Comparison of ENCODE assay signal across 15 mouse cellular contexts in genomic region chr16:89950754-89951153, GRCm38 (mm10).
DNase-seq lines count a peak whose midpoint lies in the region; ATAC-seq and TF ChIP-seq lines count a peak whose summit lies in the region.
"Had no signal": no experiment of that assay in that cellular context is flagged by ENCODE, and none has a peak within 500 bp of the region (broad histone marks: within the 10 kb centered on the region; RNA-seq: fewer than 3 reads in every experiment).

No protein-coding gene starts in this region.

- no peak for TF ChIP-seq CTCF in hindbrain, postnatal 0 days (IDR thresholded peaks at IDR 0.05; ENCODE audit: low read depth)

- H3K9ac ChIP-seq in forebrain, embryonic 13.5 days = no peak overlapping the region
- no peak overlapping the region for H3K9ac ChIP-seq in forebrain, embryonic 15.5 days (replicated peaks)
- no peak overlapping the region for H3K9ac ChIP-seq in midbrain, embryonic 15.5 days
- H3K9ac ChIP-seq in midbrain, embryonic 14.5 days (replicated peaks; ENCODE audit: low read length) = no peak overlapping the region
- H3K9ac ChIP-seq in hindbrain, postnatal 0 days (replicated peaks; ENCODE audit: low read length) = no peak overlapping the region
- H3K9ac ChIP-seq: embryonic facial prominence, embryonic 13.5 days; limb, embryonic 12.5 days; neural tube, embryonic 13.5 days; stomach, embryonic 15.5 days had no signal

- H3K9me3 ChIP-seq in forebrain, embryonic 13.5 days (replicated peaks) = no peaks in the 10 kb centered on the region
- no peaks in the 10 kb centered on the region for H3K9me3 ChIP-seq in forebrain, embryonic 15.5 days
- H3K9me3 ChIP-seq in midbrain, embryonic 15.5 days = no peaks in the 10 kb centered on the region
- no peaks in the 10 kb centered on the region for H3K9me3 ChIP-seq in midbrain, embryonic 14.5 days (ENCODE audit: control insufficient read depth, low read length)
- H3K9me3 ChIP-seq in hindbrain, postnatal 0 days (ENCODE audit: low read length) = no peaks in the 10 kb centered on the region
- H3K9me3 ChIP-seq: embryonic facial prominence, embryonic 13.5 days; limb, embryonic 12.5 days; neural tube, embryonic 13.5 days; stomach, embryonic 15.5 days had no signal

- WGBS in forebrain, embryonic 13.5 days = 83% methylated on average over 8 of the region's 8 CpGs
- 81% methylated on average over 8 of the region's 8 CpGs for WGBS in forebrain, embryonic 15.5 days
- WGBS in midbrain, embryonic 15.5 days = 85% methylated on average over 8 of the region's 8 CpGs
- 88% methylated on average over 8 of the region's 8 CpGs for WGBS in midbrain, embryonic 14.5 days
- WGBS in hindbrain, postnatal 0 days = 60% methylated on average over 8 of the region's 8 CpGs

- DNase-seq in midbrain, embryonic 14.5 days = no peak
- DNase-seq in hindbrain, postnatal 0 days (ENCODE audit: low spot score) = peak; percentile 50
- DNase-seq in spleen, adult 18-20 months = no peak
- no peak for DNase-seq in embryo, embryonic 11 days
- DNase-seq: layer of hippocampus, adult 9-11 months; right cerebral cortex, postnatal 25 days had no signal

- H3K4me1 ChIP-seq in forebrain, embryonic 13.5 days = no peaks in the 10 kb centered on the region
- 0 out of 2 replicates have a peak, but pooled peaks cover 6% of the 10 kb centered on the region for H3K4me1 ChIP-seq in forebrain, embryonic 15.5 days
- H3K4me1 ChIP-seq in midbrain, embryonic 15.5 days = 0 out of 2 replicates have a peak, but pooled peaks cover 1% of the 10 kb centered on the region
- no peaks in the 10 kb centered on the region for H3K4me1 ChIP-seq in midbrain, embryonic 14.5 days (ENCODE audit: control insufficient read depth, insufficient read depth, low read length)
- H3K4me1 ChIP-seq in hindbrain, postnatal 0 days (ENCODE audit: insufficient read depth, low read length) = no peaks in the 10 kb centered on the region
- H3K4me1 ChIP-seq: neural tube, embryonic 13.5 days had no signal

- H3K4me3 ChIP-seq in forebrain, embryonic 13.5 days = no peak overlapping the region
- no peak overlapping the region for H3K4me3 ChIP-seq in forebrain, embryonic 15.5 days
- H3K4me3 ChIP-seq in midbrain, embryonic 15.5 days = no peak overlapping the region
- H3K4me3 ChIP-seq in midbrain, embryonic 14.5 days (replicated peaks; ENCODE audit: low read depth, low read length) = no peak overlapping the region
- H3K4me3 ChIP-seq in hindbrain, postnatal 0 days (ENCODE audit: low read length) = no peak overlapping the region
- H3K4me3 ChIP-seq: embryonic facial prominence, embryonic 13.5 days; limb, embryonic 12.5 days; neural tube, embryonic 13.5 days; stomach, embryonic 15.5 days had no signal

- no peaks in the 10 kb centered on the region for H3K27me3 ChIP-seq in forebrain, embryonic 13.5 days
- no peaks in the 10 kb centered on the region for H3K27me3 ChIP-seq in forebrain, embryonic 15.5 days
- no peaks in the 10 kb centered on the region for H3K27me3 ChIP-seq in midbrain, embryonic 15.5 days (replicated peaks)
- no peaks in the 10 kb centered on the region for H3K27me3 ChIP-seq in midbrain, embryonic 14.5 days (ENCODE audit: control insufficient read depth, insufficient read depth, low read length)
- H3K27me3 ChIP-seq in hindbrain, postnatal 0 days (ENCODE audit: insufficient read depth, low read length) = no peaks in the 10 kb centered on the region
- H3K27me3 ChIP-seq: embryonic facial prominence, embryonic 13.5 days; limb, embryonic 12.5 days; neural tube, embryonic 13.5 days; stomach, embryonic 15.5 days had no signal

- H3K36me3 ChIP-seq in forebrain, embryonic 13.5 days (ENCODE audit: poor library complexity, severe bottlenecking) = 0 out of 2 replicates have a peak, but pooled peaks cover 9% of the 10 kb centered on the region
- H3K36me3 ChIP-seq in forebrain, embryonic 15.5 days = no peaks in the 10 kb centered on the region
- no peaks in the 10 kb centered on the region for H3K36me3 ChIP-seq in midbrain, embryonic 15.5 days (replicated peaks)
- no peaks in the 10 kb centered on the region for H3K36me3 ChIP-seq in midbrain, embryonic 14.5 days (ENCODE audit: control insufficient read depth, insufficient read depth, low read length)
- no peaks in the 10 kb centered on the region for H3K36me3 ChIP-seq in hindbrain, postnatal 0 days (ENCODE audit: insufficient read depth, low read length)
- H3K36me3 ChIP-seq: neural tube, embryonic 13.5 days; stomach, embryonic 15.5 days had no signal

- no peak overlapping the region for H3K4me2 ChIP-seq in forebrain, embryonic 13.5 days
- H3K4me2 ChIP-seq in forebrain, embryonic 15.5 days (replicated peaks) = no peak overlapping the region
- H3K4me2 ChIP-seq in midbrain, embryonic 15.5 days = no peak overlapping the region
- no peak overlapping the region for H3K4me2 ChIP-seq in midbrain, embryonic 14.5 days (ENCODE audit: low read length)
- no peak overlapping the region for H3K4me2 ChIP-seq in hindbrain, postnatal 0 days (ENCODE audit: low read depth, low read length)
- H3K4me2 ChIP-seq: embryonic facial prominence, embryonic 13.5 days; limb, embryonic 12.5 days; neural tube, embryonic 13.5 days; stomach, embryonic 15.5 days had no signal

- peak; percentile 26; the same call in 1 of the 2 replicates for ATAC-seq in forebrain, embryonic 13.5 days
- no peak for ATAC-seq in forebrain, embryonic 15.5 days (replicated peaks)
- ATAC-seq in midbrain, embryonic 15.5 days (replicated peaks) = peak; percentile 22; the same call in 1 of the 2 replicates
- no peak for ATAC-seq in midbrain, embryonic 14.5 days (ENCODE audit: low FRiP score, low TSS enrichment)
- peak; percentile 54 for ATAC-seq in hindbrain, postnatal 0 days
- ATAC-seq in megakaryocyte progenitor cell, adult 5-6 weeks (replicated peaks; ENCODE audit: poor library complexity) = peak; percentile 33
- ATAC-seq: activated CD4-positive, CD25-positive, alpha-beta regulatory T cell, adult 4 months had no signal

- no peak overlapping the region for H3K27ac ChIP-seq in forebrain, embryonic 13.5 days
- H3K27ac ChIP-seq in forebrain, embryonic 15.5 days (replicated peaks) = no peak overlapping the region
- no peak overlapping the region for H3K27ac ChIP-seq in midbrain, embryonic 15.5 days
- H3K27ac ChIP-seq in midbrain, embryonic 14.5 days (replicated peaks; ENCODE audit: low read depth, low read length) = no peak overlapping the region
- H3K27ac ChIP-seq in hindbrain, postnatal 0 days = peak overlapping the region; percentile 38
- H3K27ac ChIP-seq: embryonic facial prominence, embryonic 13.5 days; limb, embryonic 12.5 days; neural tube, embryonic 13.5 days; stomach, embryonic 15.5 days had no signal

Comparison
In these comparisons a context has a peak if more than half of its experiments do, and no peak if none do; other contexts are left out.
1. ATAC-seq: peak in forebrain, embryonic 13.5 days (single experiment), midbrain, embryonic 15.5 days (single experiment), hindbrain, postnatal 0 days (single experiment) and megakaryocyte progenitor cell, adult 5-6 weeks (single experiment); none in forebrain, embryonic 15.5 days (single experiment) and midbrain, embryonic 14.5 days (single experiment).